Mouse (Mus musculus) embryonic facial prominence, embryonic 10.5 days (tissue): ENCODE data around the gene Ttc1. TPM values are rescaled to one million over a fixed set of nuclear protein-coding genes. Genes with fewer than 3 reads are reported as not detected.
A peak's percentile ranks its signal among the peaks of the same experiment; 100 is the strongest.

Experiments used
- DNase-seq: peaks from one replicate; pipeline ENCODE4 v3.0.0-alpha.2; 2017; ENCODE audit warnings: low spot score
- H3K27ac ChIP-seq: fragments of 300-500 bp; sonication (generic); replicated peaks from 2 replicates; pipeline ENCODE4 v1.5.1; 2016; ENCODE audit warnings: mild to moderate bottlenecking
- H3K27me3 ChIP-seq: fragments of 300-500 bp; sonication (generic); replicated peaks from 2 replicates; pipeline ENCODE4 v1.6.1; 2016; ENCODE audit warnings: low read depth, mild to moderate bottlenecking; ENCODE audit not compliant: poor library complexity, severe bottlenecking
- H3K36me3 ChIP-seq: fragments of 300-500 bp; sonication (generic); replicated peaks from 2 replicates; pipeline ENCODE4 v1.6.1; 2016; ENCODE audit warnings: mild to moderate bottlenecking, moderate library complexity
- H3K4me1 ChIP-seq: fragments of 300-500 bp; sonication (generic); 2 replicates; pipeline ENCODE4 v1.6.1; 2016
- H3K4me3 ChIP-seq: fragments of 300-500 bp; sonication (generic); 2 replicates; pipeline ENCODE4 v1.5.1; 2016; ENCODE audit warnings: mild to moderate bottlenecking, moderate library complexity
- H3K9me3 ChIP-seq: fragments of 300-500 bp; sonication (generic); 2 replicates; pipeline ENCODE4 v1.6.1; 2016; ENCODE audit warnings: mild to moderate bottlenecking
- WGBS: fragments of 180-500 bp; shearing (Covaris S2); methylation state at CpG from one replicate; pipeline ENCODE4 v1.1.7; 2016; 5-methylcytosine and 5-hydroxymethylcytosine counted together
- polyA plus RNA-seq: library from polyadenylated mRNA; unstranded; fragments of >200 nt; fragmentation: Nextera tagmentation; extraction: Ambion mirVana; gene quantifications from 2 replicates; pipeline ENCODE4 v1.2.1, GENCODE M21; 2016

The Ttc1 gene
- 82.2 and 83.5 TPM in 2 replicates for polyA plus RNA-seq

DNA sequence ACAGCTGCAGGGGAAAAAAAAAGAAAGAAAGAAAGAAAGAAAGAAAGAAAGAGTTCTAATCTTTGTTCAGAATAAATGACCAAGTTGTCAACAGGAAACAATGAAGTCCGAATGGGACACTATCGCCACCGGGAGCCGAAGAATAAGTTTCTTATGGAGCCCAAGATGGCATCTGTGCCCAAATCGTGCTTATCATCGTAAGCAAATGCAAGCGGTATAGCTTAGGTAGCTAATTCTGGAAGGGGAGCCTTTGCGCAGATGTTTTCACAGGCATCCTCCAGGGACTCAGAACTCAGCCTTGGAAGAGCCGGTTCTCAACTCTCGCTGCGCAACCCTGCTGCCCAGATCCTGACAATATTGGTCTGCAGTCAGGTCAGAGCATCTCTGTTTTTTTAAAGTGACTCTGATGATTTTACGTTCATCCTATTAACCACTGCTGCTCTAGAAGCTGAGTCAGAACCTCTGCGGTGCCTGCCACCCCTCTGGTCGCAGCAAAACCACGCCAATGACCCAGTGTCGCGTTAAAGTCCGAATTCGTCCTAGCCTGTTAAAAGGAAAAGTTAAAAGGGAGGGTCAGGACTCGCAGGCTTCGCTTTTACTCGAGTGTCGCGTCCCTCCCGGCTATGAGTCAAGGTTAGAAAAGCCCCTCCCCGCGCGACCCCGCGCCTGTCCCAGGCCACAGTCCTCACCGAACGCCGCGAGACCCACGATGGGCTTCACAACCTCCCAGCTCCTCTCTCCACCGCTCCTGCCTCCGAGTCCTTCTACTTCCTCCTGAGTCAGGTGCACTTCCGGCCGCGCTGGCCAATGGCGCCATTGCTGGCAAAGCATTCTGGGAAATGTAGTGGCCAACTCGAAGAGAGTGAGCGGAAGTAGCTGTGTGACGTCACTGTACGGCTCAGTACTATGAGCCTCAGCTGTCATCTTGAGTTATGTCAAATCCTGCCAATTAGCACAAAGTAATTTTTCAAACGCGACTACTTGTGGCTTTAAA lies at the start of gene Ttc1:
Gene Ttc1 (minus strand): TSS at position 776 of the 994 bp plus-strand sequence.
- peak within 1 kb of the TSS; percentile 80 for H3K27ac ChIP-seq
- WGBS, result 4% methylated on average over 47 of the region's 47 CpGs

GRCm38 (mm10) chr11:43795992-43796391 lies 48.2 kb upstream of the Ttc1 start:
- DNase-seq, result no peak
- Histone ChIP-seq H3K36me3 (no peaks in the 10 kb centered on the region), H3K4me1 (no peaks in the 10 kb centered on the region), H3K27ac (no peak overlapping the region), H3K4me3 (no peak overlapping the region), H3K27me3 (no peaks in the 10 kb centered on the region), H3K9me3 (no peaks in the 10 kb centered on the region)
- WGBS, result 81% methylated on average over 8 of the region's 8 CpGs

More for the DNA sequence above, at the start of gene Ttc1:
- DNase-seq, result peak; percentile 95
- Histone ChIP-seq H3K4me1 (peaks cover 12% of the 10 kb centered on the region), H3K36me3 (peaks cover 28% of the 10 kb centered on the region), H3K9me3 (no peaks in the 10 kb centered on the region), H3K4me3 (peak within 1 kb of the TSS; percentile 87), H3K27me3 (no peaks in the 10 kb centered on the region)

- Histone ChIP-seq H3K36me3 (no peaks in the 10 kb centered on the region), H3K9me3 (no peaks in the 10 kb centered on the region), H3K27ac (no peak overlapping the region), H3K4me3 (no peak overlapping the region), H3K27me3 (no peaks in the 10 kb centered on the region), H3K4me1 (no peaks in the 10 kb centered on the region)
- 88% methylated on average over 6 of the region's 6 CpGs for WGBS
- DNase-seq, result no peak
Measured at GRCm38 (mm10) chr11:43790446-43790845, 42.6 kb upstream of the Ttc1 start.

GRCm38 (mm10) chr11:43783772-43784171 lies 36.0 kb upstream of the Ttc1 start:
- WGBS, result 17% methylated on average over 2 of the region's 2 CpGs
- no peaks in the 10 kb centered on the region for H3K36me3 ChIP-seq
- H3K27ac ChIP-seq, result no peak overlapping the region
- DNase-seq, result peak; percentile 81
- H3K4me1 ChIP-seq, result 0 out of 2 replicates have a peak, but pooled peaks cover 4% of the 10 kb centered on the region
- no peaks in the 10 kb centered on the region for H3K27me3 ChIP-seq
- H3K9me3 ChIP-seq, result no peaks in the 10 kb centered on the region
- H3K4me3 ChIP-seq, result no peak overlapping the region

- H3K4me3 ChIP-seq, result no peak overlapping the region
- H3K9me3 ChIP-seq, result no peaks in the 10 kb centered on the region
- H3K27me3 ChIP-seq, result no peaks in the 10 kb centered on the region
- H3K36me3 ChIP-seq, result no peaks in the 10 kb centered on the region
- H3K4me1 ChIP-seq, result 0 out of 2 replicates have a peak, but pooled peaks cover 4% of the 10 kb centered on the region
- no peak overlapping the region for H3K27ac ChIP-seq
- 85% methylated on average over 5 of the region's 5 CpGs for WGBS
- DNase-seq, result no peak
Measured at GRCm38 (mm10) chr11:43783106-43783505, 35.3 kb upstream of the Ttc1 start.

DNA sequence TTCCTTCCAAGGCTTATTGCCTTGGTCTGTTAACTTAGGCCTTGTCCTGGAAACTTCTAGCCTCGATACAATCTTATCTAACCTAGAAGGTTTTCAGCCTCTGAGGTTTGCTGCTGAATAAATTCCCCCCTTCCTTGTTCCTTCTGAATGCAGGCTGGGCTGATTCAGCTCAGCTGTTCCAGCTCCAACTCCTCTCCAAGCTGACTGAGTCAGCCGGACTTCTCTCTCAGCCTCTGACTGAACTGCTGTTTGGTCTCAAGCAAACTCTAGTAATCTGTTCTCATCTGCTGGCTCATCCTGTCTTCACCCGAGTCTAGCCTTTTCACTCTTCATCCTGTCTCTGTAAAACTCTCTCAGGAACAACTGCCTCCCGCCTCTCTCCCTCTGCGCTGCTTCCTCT lies 31.7 kb upstream of the Ttc1 start:
- 77% methylated on average over 5 of the region's 5 CpGs for WGBS
- H3K27me3 ChIP-seq, result peaks cover 27% of the 10 kb centered on the region
- H3K9me3 ChIP-seq, result no peaks in the 10 kb centered on the region
- no peak overlapping the region for H3K27ac ChIP-seq
- no peak overlapping the region for H3K4me3 ChIP-seq
- H3K36me3 ChIP-seq, result no peaks in the 10 kb centered on the region
- no peak for DNase-seq
- peaks cover 14% of the 10 kb centered on the region for H3K4me1 ChIP-seq

DNA sequence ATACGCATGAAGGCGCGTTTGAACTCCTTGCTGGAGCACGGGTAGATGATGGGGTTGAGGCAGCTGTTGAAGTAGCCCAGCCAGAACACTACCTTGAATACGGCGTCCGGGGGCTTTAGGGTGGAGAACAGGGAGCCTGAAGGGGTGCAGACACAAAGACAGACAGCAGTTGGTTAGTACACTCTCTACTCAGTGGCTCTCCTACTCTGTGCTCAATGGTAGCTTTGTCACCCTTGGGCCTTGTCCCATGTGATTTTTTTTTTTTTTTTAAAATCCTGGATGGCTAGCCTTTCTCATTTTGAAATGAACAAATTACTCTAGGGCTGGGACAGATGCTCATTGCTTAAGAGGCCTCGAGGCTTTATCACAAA lies 28.5 kb upstream of the Ttc1 start:
- WGBS, result 21% methylated on average over 8 of the region's 8 CpGs
- Histone ChIP-seq H3K9me3 (no peaks in the 10 kb centered on the region), H3K4me3 (peak overlapping the region; percentile 60), H3K4me1 (peaks cover 24% of the 10 kb centered on the region), H3K27ac (peak overlapping the region; percentile 65; the same call in 1 of the 2 replicates), H3K27me3 (peaks cover 38% of the 10 kb centered on the region), H3K36me3 (no peaks in the 10 kb centered on the region)
- no peak for DNase-seq

- H3K4me3 ChIP-seq, result peak overlapping the region; percentile 60
- H3K27ac ChIP-seq, result peak overlapping the region; percentile 65; the same call in 1 of the 2 replicates
- H3K9me3 ChIP-seq, result no peaks in the 10 kb centered on the region
- DNase-seq, result peak; percentile 69
- peaks cover 24% of the 10 kb centered on the region for H3K4me1 ChIP-seq
- H3K36me3 ChIP-seq, result no peaks in the 10 kb centered on the region
- H3K27me3 ChIP-seq, result peaks cover 38% of the 10 kb centered on the region
- WGBS, result 16% methylated on average over 63 of the region's 63 CpGs
Measured at GRCm38 (mm10) chr11:43775469-43776323, 27.9 kb upstream of the Ttc1 start.

- Histone ChIP-seq H3K36me3 (no peaks in the 10 kb centered on the region), H3K27me3 (peaks cover 38% of the 10 kb centered on the region), H3K9me3 (no peaks in the 10 kb centered on the region), H3K4me3 (no peak overlapping the region), H3K27ac (0 out of 2 replicates have a peak overlapping the region, but pooled peaks have one; percentile 22), H3K4me1 (peaks cover 24% of the 10 kb centered on the region)
- DNase-seq, result peak; percentile 60
- WGBS, result 31% methylated on average over 5 of the region's 5 CpGs
Measured at GRCm38 (mm10) chr11:43773725-43774124, 25.9 kb upstream of the Ttc1 start.

- no peak for DNase-seq
- H3K27me3 ChIP-seq, result peaks cover 31% of the 10 kb centered on the region
- no peaks in the 10 kb centered on the region for H3K9me3 ChIP-seq
- H3K27ac ChIP-seq, result no peak overlapping the region
- peaks cover 20% of the 10 kb centered on the region for H3K4me1 ChIP-seq
- WGBS, result 84% methylated on average over 4 of the region's 4 CpGs
- H3K36me3 ChIP-seq, result no peaks in the 10 kb centered on the region
- H3K4me3 ChIP-seq, result no peak overlapping the region
Measured at GRCm38 (mm10) chr11:43770110-43770509, 22.3 kb upstream of the Ttc1 start.

DNA sequence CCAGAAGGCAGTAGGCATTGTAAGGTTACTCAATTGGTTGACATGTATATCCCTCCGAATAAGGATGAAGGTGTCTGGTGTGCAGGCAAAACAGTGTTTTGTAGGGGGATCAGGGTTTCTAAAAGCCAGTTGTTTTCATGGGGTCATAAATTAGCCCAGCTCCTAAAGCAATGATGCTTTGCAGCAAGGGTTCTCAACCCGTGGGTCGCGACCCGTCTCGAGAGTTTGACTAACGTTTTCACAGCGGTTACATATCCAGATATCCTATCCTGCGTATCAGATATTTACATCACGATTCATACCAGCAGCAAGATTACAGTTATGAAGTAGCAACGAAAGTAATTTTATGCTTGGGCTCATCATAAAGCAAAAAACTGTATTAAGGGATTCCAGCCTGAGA lies 19.9 kb upstream of the Ttc1 start:
- WGBS, result 73% methylated on average over 11 of the region's 11 CpGs
- Histone ChIP-seq H3K27ac (no peak overlapping the region), H3K36me3 (no peaks in the 10 kb centered on the region), H3K27me3 (peaks cover 18% of the 10 kb centered on the region), H3K4me1 (0 out of 2 replicates have a peak, but pooled peaks cover 6% of the 10 kb centered on the region), H3K4me3 (no peak overlapping the region), H3K9me3 (no peaks in the 10 kb centered on the region)
- no peak for DNase-seq

- H3K27ac ChIP-seq, result no peak overlapping the region
- DNase-seq, result peak; percentile 89
- H3K27me3 ChIP-seq, result peaks cover 18% of the 10 kb centered on the region
- H3K9me3 ChIP-seq, result no peaks in the 10 kb centered on the region
- H3K4me3 ChIP-seq, result peak overlapping the region; percentile 62
- no peaks in the 10 kb centered on the region for H3K36me3 ChIP-seq
- 6% methylated on average over 37 of the region's 37 CpGs for WGBS
- H3K4me1 ChIP-seq, result 0 out of 2 replicates have a peak, but pooled peaks cover 6% of the 10 kb centered on the region
Measured at GRCm38 (mm10) chr11:43766922-43767648, 19.3 kb upstream of the Ttc1 start.
